Mouse (Mus musculus) heart, embryonic 14.5 days (tissue): Measurements from ENCODE around the gene Atp6ap1. TPM values are rescaled to one million over a fixed set of nuclear protein-coding genes. Genes with fewer than 3 reads are reported as not detected.
A peak's percentile ranks its signal among the peaks of the same experiment; 100 is the strongest.

Experiments used
- ATAC-seq: fragments of 200-750 bp; cut with Nextera tagmentation; 2 replicates; pipeline ENCODE4 v1.8.0; 2017; ENCODE audit warnings: low read depth, moderate TSS enrichment; ENCODE audit not compliant: insufficient number of reproducible peaks, insufficient read depth, low FRiP score
- H3K27ac ChIP-seq, 2 experiments: fragments of 200-500 bp in 1 of 2; fragments of 300-500 bp in 1 of 2; sonication (generic) in 1 of 2; replicated peaks in 1 of 2; 2 replicates each; pipeline ENCODE4 v1.5.1; 2012 to 2014; ENCODE audit warnings: low read depth in 2 of 2, low read length in 2 of 2, control low read depth in 1 of 2, mild to moderate bottlenecking in 1 of 2, mixed read lengths in 1 of 2; ENCODE audit not compliant: control insufficient read depth in 1 of 2, insufficient read depth in 1 of 2
- H3K27me3 ChIP-seq: fragments of 300-500 bp; sonication (generic); 2 replicates; pipeline ENCODE4 v1.6.1; 2014; ENCODE audit warnings: mild to moderate bottlenecking, low read length, control low read depth; ENCODE audit not compliant: control insufficient read depth, insufficient read depth
- H3K36me3 ChIP-seq: fragments of 300-500 bp; sonication (generic); 2 replicates; pipeline ENCODE4 v1.6.1; 2014; ENCODE audit warnings: mild to moderate bottlenecking, control low read depth, low read length, mixed read lengths; ENCODE audit not compliant: control insufficient read depth, insufficient read depth
- H3K4me1 ChIP-seq, 2 experiments: fragments of 200-500 bp in 1 of 2; fragments of 300-500 bp in 1 of 2; sonication (generic) in 1 of 2; 2 replicates each; pipeline ENCODE4 v1.6.1; 2012 to 2014; ENCODE audit warnings: low read length in 2 of 2, control low read depth in 1 of 2, mixed read lengths in 1 of 2; ENCODE audit not compliant: control insufficient read depth in 2 of 2, insufficient read depth in 2 of 2
- H3K4me2 ChIP-seq: fragments of 300-500 bp; sonication (generic); 2 replicates; pipeline ENCODE4 v1.6.1; 2014; ENCODE audit warnings: mild to moderate bottlenecking, low read length
- H3K4me3 ChIP-seq, 2 experiments: fragments of 200-500 bp in 1 of 2; fragments of 300-500 bp in 1 of 2; sonication (generic) in 1 of 2; 2 replicates each; pipeline ENCODE4 v1.5.1; 2012 to 2014; ENCODE audit warnings: low read length in 2 of 2, mild to moderate bottlenecking in 2 of 2, control low read depth in 1 of 2, low read depth in 1 of 2, moderate library complexity in 1 of 2; ENCODE audit not compliant: control insufficient read depth in 1 of 2, insufficient read depth in 1 of 2
- H3K9ac ChIP-seq: fragments of 300-500 bp; sonication (generic); 2 replicates; pipeline ENCODE4 v1.6.1; 2014; ENCODE audit warnings: mild to moderate bottlenecking, low read length
- H3K9me3 ChIP-seq: fragments of 300-500 bp; sonication (generic); 2 replicates; pipeline ENCODE4 v1.6.1; 2016; ENCODE audit warnings: low read length, control low read depth; ENCODE audit not compliant: control insufficient read depth
- WGBS: fragments of 180-500 bp; shearing (Covaris S2); extraction: QIAGEN DNeasy Blood & Tissue Kit; methylation state at CpG from one replicate; pipeline ENCODE4 v1.1.7; 2014; 5-methylcytosine and 5-hydroxymethylcytosine counted together
- polyA plus RNA-seq: library from polyadenylated mRNA; unstranded; fragments of >200 nt; fragmentation: Nextera tagmentation; extraction: Ambion mirVana; gene quantifications from 2 replicates; pipeline ENCODE4 v1.2.1, GENCODE M21; 2014

Atp6ap1 gene
- polyA plus RNA-seq, 1 experiment from 2014 or later: 118 TPM

GRCm38 (mm10) chrX:74282395-74283091, 14.4 kb upstream of the Atp6ap1 start:
- Histone ChIP-seq H3K4me3 (peak overlapping the region; percentile 51 to 54), H3K4me2 (peak overlapping the region; percentile 81), H3K27ac (peak overlapping the region; percentile 88 to 92), H3K36me3 (peaks cover 6% of the 10 kb centered on the region; the same call in 1 of the 2 replicates), H3K9me3 (no peaks in the 10 kb centered on the region), H3K9ac (peak overlapping the region; percentile 78), H3K27me3 (no peaks in the 10 kb centered on the region), H3K4me1 (peaks cover 2 to 5% of the 10 kb centered on the region in 2 experiments; a peak in 3 of 4 replicates)
- peak; percentile 57 for ATAC-seq
- 18% methylated on average over 39 of the region's 39 CpGs for WGBS

GRCm38 (mm10) chrX:74283092-74283437, 13.8 kb upstream of the Atp6ap1 start:
- Histone ChIP-seq H3K4me1 (peaks cover 2 to 5% of the 10 kb centered on the region in 2 experiments; a peak in 3 of 4 replicates), H3K36me3 (peaks cover 11% of the 10 kb centered on the region), H3K9me3 (no peaks in the 10 kb centered on the region), H3K4me3 (peak overlapping the region; percentile 51 to 54), H3K4me2 (peak overlapping the region; percentile 81), H3K9ac (peak overlapping the region; percentile 78), H3K27ac (peak overlapping the region; percentile 84 to 92), H3K27me3 (no peaks in the 10 kb centered on the region)
- ATAC-seq: no peak
- 32% methylated on average over 5 of the region's 5 CpGs for WGBS

DNA sequence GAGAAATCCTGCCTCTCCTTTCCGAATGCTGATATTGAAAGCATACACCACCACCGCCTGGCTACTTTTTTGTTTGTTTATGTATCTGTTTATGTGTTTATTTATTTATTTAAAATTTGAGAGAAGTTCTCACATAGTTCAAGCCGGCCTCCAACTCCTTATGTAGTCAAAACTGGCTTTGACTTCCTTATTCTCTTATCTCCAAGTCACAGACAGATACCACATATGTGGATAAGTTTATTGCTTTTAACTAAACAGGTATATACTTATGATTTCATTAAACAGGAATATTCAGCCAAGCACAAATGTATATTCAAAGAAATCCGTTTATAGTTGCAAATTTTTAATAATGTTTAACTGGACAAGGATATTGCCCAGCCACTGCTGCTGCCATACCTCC, 3.5 kb upstream of the Atp6ap1 start:
- Histone ChIP-seq H3K4me1 (no peaks in the 10 kb centered on the region), H3K36me3 (0 out of 2 replicates have a peak, but pooled peaks cover 8% of the 10 kb centered on the region), H3K4me2 (no peak overlapping the region), H3K9ac (no peak overlapping the region), H3K4me3 (no peak overlapping the region), H3K27ac (no peak overlapping the region), H3K27me3 (no peaks in the 10 kb centered on the region), H3K9me3 (no peaks in the 10 kb centered on the region)
- 65% methylated on average over 4 of the region's 4 CpGs for WGBS
- no peak for ATAC-seq

GRCm38 (mm10) chrX:74298348-74298747, 1.5 kb downstream of the Atp6ap1 start:
- WGBS: 72% methylated on average over 1 of the region's 1 CpGs
- Histone ChIP-seq H3K9me3 (no peaks in the 10 kb centered on the region), H3K4me3 (no peak overlapping the region), H3K4me2 (no peak overlapping the region), H3K36me3 (peaks cover 42% of the 10 kb centered on the region), H3K27ac (no peak overlapping the region), H3K27me3 (no peaks in the 10 kb centered on the region), H3K9ac (no peak overlapping the region), H3K4me1 (no peaks in the 10 kb centered on the region)
- ATAC-seq: no peak

- no peak for ATAC-seq
These were observed 2.8 kb downstream of the Atp6ap1 start for GRCm38 (mm10) chrX:74299721-74300120.

DNA sequence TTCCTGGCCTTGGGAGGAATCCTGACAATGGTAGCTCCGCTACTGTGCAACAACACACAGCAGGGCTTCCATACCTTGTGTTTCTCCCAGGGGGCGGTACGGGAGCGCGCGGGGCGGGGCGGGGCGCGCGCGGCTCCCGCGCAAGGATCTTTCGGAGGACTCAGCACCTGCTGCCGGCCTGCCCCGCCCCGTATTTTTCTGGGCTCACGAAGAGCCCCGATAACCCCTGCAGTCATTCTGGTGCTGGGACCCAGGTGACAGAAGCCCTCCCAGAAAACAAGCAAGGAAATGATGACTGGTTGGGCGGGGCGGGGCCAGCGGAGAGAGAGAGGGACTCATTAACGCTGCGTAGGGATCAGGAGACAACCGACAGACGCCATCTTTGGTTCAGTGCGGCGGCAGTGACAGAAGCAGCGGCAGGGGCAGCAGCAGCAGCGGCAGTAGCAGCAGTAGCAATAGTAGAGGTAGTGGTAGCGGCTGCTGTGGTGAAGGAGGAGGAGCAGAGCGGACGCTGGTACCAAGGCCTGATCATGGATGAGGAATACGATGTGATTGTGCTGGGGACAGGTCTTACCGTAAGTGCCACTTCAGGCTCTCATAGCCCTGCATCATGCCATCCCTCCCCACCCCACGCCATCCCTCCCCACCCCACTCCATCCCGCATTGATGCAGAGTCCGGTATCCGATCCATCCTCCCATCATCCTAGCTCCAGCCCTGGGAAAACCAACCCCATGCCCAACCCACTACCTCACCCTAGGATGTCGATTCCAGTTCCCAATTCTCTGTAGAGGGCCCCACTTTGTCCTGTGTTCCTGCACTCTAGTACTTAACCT, 8.2 kb downstream of the Atp6ap1 start, which contains the start of gene Gdi1:
Gene Gdi1, plus strand, starts transcription at position 132 of the 834 bp plus-strand sequence.
- Histone ChIP-seq H3K9me3 (no peaks in the 10 kb centered on the region), H3K27me3 (no peaks in the 10 kb centered on the region), H3K27ac (peak within 1 kb of the TSS; percentile 89 to 96), H3K4me3 (peak within 1 kb of the TSS; percentile 58 to 89), H3K9ac (peak within 1 kb of the TSS; percentile 81), H3K4me1 (peaks cover 0 to 5% of the 10 kb centered on the region in 2 experiments; a peak in 2 of 4 replicates), H3K36me3 (peaks cover 76% of the 10 kb centered on the region), H3K4me2 (peak within 1 kb of the TSS; percentile 71)
- peak; percentile 82 for ATAC-seq
- WGBS: 19% methylated on average over 39 of the region's 41 CpGs

More at GRCm38 (mm10) chrX:74299721-74300120, 2.8 kb downstream of the Atp6ap1 start:
- Histone ChIP-seq H3K27ac (no peak overlapping the region), H3K4me2 (no peak overlapping the region), H3K4me1 (no peaks in the 10 kb centered on the region), H3K9ac (no peak overlapping the region), H3K9me3 (no peaks in the 10 kb centered on the region), H3K4me3 (no peak overlapping the region), H3K27me3 (no peaks in the 10 kb centered on the region), H3K36me3 (peaks cover 50% of the 10 kb centered on the region)
- 69% methylated on average over 3 of the region's 3 CpGs for WGBS

GRCm38 (mm10) chrX:74312540-74313464, 15.9 kb downstream of the Atp6ap1 start, which contains the start of gene Fam50a:
Gene Fam50a (plus strand): TSS chrX:74313033.
- Histone ChIP-seq H3K27me3 (no peaks in the 10 kb centered on the region), H3K4me2 (peak within 1 kb of the TSS; percentile 75), H3K36me3 (peaks cover 53% of the 10 kb centered on the region), H3K9me3 (no peaks in the 10 kb centered on the region), H3K4me3 (peak within 1 kb of the TSS; percentile 60 to 79), H3K4me1 (no peaks in the 10 kb centered on the region; a peak in 1 of 4 replicates), H3K27ac (peak within 1 kb of the TSS; percentile 85 to 86), H3K9ac (peak within 1 kb of the TSS; percentile 80)
- WGBS: 20% methylated on average over 56 of the region's 59 CpGs
- ATAC-seq: peak; percentile 93
